Mouse (Mus musculus) layer of hippocampus, adult 6 months (tissue): ENCODE results near the gene Cyb561a3. TPM values are rescaled to one million over a fixed set of nuclear protein-coding genes. Genes with fewer than 3 reads are reported as not detected.

ENCODE experiments used
- long read RNA-seq, 2 experiments: library from polyadenylated mRNA; unstranded; transcript quantifications; one replicate each; pipeline ENCODE4 v2.0.0; 2019 to 2020
- polyA plus RNA-seq: library from polyadenylated mRNA; unstranded; fragments of <200 nt; fragmentation: Nextera tagmentation; gene quantifications from 2 replicates; pipeline ENCODE4 v1.2.3, GENCODE M21; 2021

Gene Cyb561a3
- polyA plus RNA-seq, result 26.1 and 26.4 TPM in 2 replicates
- long read RNA-seq, experiment 1, transcript Cyb561a3-201 (7 exons, 1,474 nt), result major isoform, 6 of 20 reads
- long read RNA-seq, experiment 1, transcript Cyb561a3-209 (8 exons, 3,130 nt), result minor isoform, 5 of 20 reads
- long read RNA-seq, experiment 1, partial matches to known transcripts, result 7 of 20 reads
- long read RNA-seq, experiment 1, other reads (novel, unspliced or antisense), result 0 of 20 reads
- long read RNA-seq, experiment 2, transcript Cyb561a3-209 (8 exons, 3,130 nt), result minor isoform, 35 of 85 reads
- long read RNA-seq, experiment 2, transcript Cyb561a3-201 (7 exons, 1,474 nt), result major isoform, 37 of 85 reads
- long read RNA-seq, experiment 2, partial matches to known transcripts, result 2 of 85 reads
- long read RNA-seq, experiment 2, other reads (novel, unspliced or antisense), result 11 of 85 reads

GRCm38 (mm10) chr19:10576690-10577561 is at the start of gene Cyb561a3, which contains the start of gene Tmem138:
Gene Cyb561a3, plus strand, starts transcription at chr19:10577172.
Gene Tmem138, minus strand, starts transcription at chr19:10577362.

GRCm38 (mm10) chr19:10555624-10556510 is 21.1 kb upstream of the Cyb561a3 start, which contains the start of gene Tmem216:
Gene Tmem216, minus strand, starts transcription at chr19:10556238.

DNA sequence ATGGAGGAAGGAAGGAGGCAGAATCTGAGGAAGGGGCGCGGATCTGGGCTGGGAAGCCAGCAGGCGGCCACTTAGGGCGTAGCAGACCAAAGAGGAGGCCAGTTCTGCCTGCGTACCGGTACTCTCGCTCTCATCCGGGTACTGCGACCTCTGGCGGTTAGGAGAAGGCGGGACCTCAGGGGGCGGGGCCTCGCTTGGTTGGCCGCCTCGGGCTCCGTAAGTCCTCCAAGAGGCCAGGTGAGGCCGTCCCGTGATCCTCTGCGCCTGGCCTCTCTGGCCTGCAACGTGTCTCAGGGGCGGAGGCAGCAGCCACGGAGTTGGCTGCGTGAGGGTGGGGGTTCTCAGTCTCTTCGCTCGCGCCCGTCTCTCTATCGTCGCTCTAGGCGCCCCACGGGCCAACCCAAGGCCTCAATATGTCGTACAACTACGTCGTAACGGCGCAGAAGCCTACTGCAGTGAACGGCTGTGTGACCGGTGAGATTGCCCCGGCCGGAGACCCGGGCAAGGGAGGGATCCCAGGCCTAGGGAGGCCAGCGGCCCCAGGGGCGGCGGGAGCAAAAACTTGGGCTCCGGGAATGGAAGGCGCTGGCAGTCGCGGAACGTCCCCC is 28.4 kb downstream of the Cyb561a3 start, which contains the start of the genes Ddb1 and Tkfc:
Ddb1 (plus strand) TSS at position 35 of the 608 bp plus-strand sequence.
Tkfc (minus strand) TSS at position 362 of the 608 bp plus-strand sequence.

DNA sequence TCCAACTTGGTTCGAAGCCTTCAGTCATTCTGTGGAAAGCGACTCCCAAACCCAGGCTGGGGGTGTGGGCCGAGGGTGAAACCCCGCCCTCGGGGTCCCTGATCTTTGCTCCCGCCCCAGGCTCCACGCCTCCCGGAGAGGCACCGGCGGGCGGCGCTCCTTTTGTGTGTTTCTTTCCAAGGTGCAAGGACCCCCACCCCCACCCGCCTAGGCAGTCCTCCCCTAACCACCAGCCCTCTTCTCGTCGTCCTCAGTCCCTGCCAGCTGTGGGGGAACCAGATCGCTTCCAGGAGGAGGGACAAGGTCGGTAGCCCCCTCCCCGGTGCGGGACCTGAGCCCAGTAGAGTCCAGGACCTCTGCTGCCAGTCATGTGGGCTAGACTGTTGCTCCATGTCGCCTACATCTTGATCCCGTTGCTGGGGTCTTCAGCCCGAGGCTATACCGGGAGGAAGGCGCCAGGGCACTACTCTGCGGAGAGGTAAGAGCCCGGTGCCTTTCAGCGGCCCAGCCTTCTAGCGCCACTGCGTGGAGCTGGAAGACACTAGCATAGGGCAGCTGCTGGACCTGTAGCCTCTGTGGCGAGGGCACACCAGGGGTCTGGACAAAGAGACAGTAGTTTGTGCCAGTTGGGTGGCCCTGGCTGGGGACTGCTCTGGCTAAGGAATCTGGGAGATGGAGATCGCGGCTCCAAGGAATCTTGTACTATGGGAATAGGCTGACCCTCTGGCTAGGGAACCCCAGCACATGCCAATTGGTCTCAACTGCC is 57.3 kb downstream of the Cyb561a3 start, which contains the start of gene Vwce:
Vwce (plus strand) TSS at position 108 of the 766 bp plus-strand sequence.

Other genes starting within 250 kb of the Cyb561a3 start
- 7.3 and 8.5 TPM in 2 replicates for gene Syt7, start 188.1 kb upstream of the Cyb561a3 start, polyA plus RNA-seq
- gene Lrrc10b, start 119.7 kb upstream of the Cyb561a3 start, polyA plus RNA-seq, result 5.6 and 6.1 TPM in 2 replicates
- gene Ppp1r32, start 94.2 kb upstream of the Cyb561a3 start, polyA plus RNA-seq, result 3.2 and 4.0 TPM in 2 replicates
- gene Cpsf7, start 51.9 kb upstream of the Cyb561a3 start, polyA plus RNA-seq, result 8.6 and 8.8 TPM in 2 replicates
- gene Sdhaf2, start 51.0 kb upstream of the Cyb561a3 start, polyA plus RNA-seq, result 66.4 and 68.1 TPM in 2 replicates
- gene Tmem216, start 20.9 kb upstream of the Cyb561a3 start, polyA plus RNA-seq, result 16.1 and 17.2 TPM in 2 replicates
- gene Tmem138, start 190 bp downstream of the Cyb561a3 start, polyA plus RNA-seq, result 14.6 and 16.6 TPM in 2 replicates
- gene Ddb1, start 28.2 kb downstream of the Cyb561a3 start, polyA plus RNA-seq, result 60.8 and 69.5 TPM in 2 replicates
- gene Tkfc, start 28.5 kb downstream of the Cyb561a3 start, polyA plus RNA-seq, result 2.3 and 2.7 TPM in 2 replicates
- gene Vwce, start 57.0 kb downstream of the Cyb561a3 start, polyA plus RNA-seq, result 0.13 and 0.14 TPM in 2 replicates
- gene Pga5, start 100.9 kb downstream of the Cyb561a3 start, polyA plus RNA-seq, result not detected in 2 replicates
- gene Vps37c, start 111.6 kb downstream of the Cyb561a3 start, polyA plus RNA-seq, result 24.5 and 24.7 TPM in 2 replicates
- gene Cd5, start 161.8 kb downstream of the Cyb561a3 start, polyA plus RNA-seq, result 0.13 TPM in 1 of 2 replicates, not detected in the other